Mouse (Mus musculus) urinary bladder, postnatal 36 days (tissue): ENCODE results near the gene Crispld2.
A peak's percentile ranks its signal among the peaks of the same experiment; 100 is the strongest.

ENCODE experiments used
- DNase-seq, 2 experiments: peaks; one replicate each; pipeline ENCODE4 v3.0.0; 2022; ENCODE audit warnings: low spot score in 2 of 2, mixed read lengths in 1 of 2

Crispld2 gene

DNA sequence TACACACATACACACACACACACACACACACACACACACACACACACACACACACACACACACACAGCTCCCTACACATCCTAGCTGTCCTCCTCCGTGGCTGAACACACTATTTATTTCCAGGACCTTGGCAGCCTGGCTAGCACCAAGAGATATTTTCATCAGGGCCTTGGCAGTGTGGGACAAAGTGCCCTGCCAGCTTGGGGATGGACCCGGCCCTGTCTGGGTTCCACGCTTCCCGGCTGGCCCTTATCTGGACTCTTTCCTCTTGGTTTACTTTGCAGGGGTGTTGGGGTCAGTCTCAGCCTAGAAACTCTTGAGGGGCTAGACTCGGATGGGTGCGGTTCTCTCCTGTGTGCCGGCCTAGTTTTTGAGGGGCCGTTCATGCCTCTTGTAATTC lies 8.2 kb downstream of the Crispld2 start:
- DNase-seq: no peak

DNA sequence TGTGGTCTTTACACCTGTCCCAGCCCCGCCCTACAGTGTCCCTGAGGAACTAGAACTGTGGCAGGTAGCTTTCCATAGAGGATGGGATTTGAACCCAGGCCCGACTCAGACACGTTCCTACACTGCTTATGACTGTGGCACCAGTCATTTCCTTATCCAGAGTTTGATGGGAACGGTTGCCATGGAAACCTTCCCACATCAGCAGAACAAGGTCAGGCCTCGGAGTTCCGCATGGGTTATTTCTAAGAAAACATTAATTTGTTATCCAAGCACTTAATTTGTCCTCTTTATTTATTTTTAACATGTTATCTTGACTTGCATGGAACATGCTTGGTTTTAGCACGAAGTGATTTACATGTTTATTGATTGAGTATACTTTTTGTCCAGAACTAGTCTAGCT lies 9.5 kb downstream of the Crispld2 start:
- no peak for DNase-seq

DNA sequence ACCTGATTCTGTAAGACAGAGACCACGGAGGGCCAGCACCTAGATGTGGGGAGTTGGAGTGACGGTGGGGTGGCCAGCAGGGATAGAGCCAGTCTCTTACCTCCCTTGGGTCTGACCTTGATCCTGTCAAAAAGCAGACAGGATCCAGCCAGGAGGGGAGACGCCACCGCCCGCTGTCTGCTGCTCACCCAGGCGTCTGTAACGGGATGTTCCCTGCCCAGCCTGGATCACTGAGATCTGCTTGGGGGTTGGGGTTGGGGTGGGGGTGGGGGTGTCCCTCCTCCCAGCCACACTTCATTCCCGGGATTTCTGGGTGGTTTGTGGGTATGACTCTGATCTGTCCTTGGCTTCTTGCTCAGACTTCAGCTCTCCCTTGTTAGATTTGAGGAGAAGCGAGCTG lies 10.1 kb downstream of the Crispld2 start:
- DNase-seq: no peak

DNA sequence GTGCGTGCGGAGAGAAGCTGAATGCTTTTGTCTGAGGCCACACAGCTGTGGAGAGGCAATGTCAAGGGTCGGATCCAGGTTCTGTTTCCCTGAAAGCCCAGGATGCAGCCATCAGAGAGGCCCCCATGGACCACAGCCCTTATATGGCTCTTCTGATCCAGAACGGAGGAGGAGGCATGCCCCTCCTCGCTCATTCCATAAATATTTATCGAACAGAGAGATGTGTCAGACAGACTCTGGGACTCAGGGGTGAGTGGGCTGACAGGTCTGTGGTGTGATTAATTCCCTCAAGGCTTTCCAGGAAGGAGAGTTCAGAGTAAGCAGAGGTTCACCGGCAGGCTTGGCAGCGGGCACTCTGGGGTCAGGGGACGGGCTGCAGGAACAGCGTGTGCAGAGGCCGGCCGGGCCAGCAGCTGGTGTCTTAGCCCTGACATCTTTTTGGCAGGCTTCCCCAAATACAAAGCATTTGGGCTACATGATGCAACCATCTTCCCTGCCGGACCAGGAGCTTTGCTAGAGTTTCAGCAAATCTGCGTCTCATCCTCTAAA lies 12.0 kb downstream of the Crispld2 start:
- peak in 1 of 2 experiments; percentile 76 for DNase-seq

DNA sequence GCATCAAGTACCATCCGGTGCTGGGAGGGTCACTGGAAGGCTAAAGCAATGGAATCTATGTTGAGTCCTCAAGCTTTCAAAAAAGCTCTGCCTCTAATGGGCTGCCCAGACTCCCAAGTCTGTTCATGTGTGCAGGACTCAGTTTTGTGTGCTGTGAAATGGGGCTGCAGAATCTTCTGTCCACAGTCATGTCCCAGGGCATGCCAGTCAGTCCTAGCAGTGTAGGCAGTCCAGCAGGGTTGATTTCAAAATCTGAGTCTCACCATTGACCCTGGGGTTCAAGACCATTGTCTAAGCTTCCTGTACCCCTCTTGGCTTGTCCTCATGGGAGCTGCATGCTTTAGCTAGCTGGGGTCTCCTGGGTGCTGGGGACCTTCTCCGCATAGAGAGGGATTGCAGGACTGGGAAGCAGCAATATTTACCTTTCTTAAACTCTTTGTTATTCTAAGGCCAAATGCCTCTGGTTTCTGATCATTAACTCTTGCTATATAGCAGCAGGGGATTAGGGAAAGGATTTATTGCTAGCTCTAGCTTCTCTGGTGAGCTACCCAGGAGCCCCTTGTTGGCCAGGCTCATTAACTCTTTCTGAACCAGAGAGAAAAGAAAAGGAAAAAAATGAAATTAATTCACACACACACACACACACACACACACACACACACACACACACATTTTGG lies 12.6 kb downstream of the Crispld2 start:
- DNase-seq: no peak

DNA sequence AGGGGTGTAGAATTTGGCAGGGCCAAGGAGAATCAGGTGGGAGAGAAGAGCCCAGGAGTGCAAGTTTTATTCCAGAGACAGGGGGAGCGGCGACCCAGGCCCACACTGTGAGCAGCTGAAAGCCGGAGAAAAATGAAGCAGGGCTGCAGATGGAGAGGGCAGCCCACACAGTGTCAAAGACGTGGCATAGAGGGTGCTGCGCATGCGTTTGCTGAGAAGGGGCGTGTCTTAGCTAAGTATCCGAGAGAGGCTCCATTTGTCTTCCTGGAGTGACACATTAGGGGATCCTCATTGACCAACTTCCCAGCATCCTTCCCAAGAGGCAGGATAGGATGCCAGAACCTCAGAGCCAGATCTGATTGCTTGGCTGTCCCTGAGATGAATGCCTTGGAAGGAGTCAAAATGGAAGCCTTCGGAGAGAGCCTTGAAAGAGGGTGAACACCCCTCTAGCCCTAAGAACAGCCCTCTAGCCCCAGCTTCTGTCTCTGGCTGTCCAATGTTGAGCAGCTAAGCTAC lies 14.5 kb downstream of the Crispld2 start:
- no peak for DNase-seq

DNA sequence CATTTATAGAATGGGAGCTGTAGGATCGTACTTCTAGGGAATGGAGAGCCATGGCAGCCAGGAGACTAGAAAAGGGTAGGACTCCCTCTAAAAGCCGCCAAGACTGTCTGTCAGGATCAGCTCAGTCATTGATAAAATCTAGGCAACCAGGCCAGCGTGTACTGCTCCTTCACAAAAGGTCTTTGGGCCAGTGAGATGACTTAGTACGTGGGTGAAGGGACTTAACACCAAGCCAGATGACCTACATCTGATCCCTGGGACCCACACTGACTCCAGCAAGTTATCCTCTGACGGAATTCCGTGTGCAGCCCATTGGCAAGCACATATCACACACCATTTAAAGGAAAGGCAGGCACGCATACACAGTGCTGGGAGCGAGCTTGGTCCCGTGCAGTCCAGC lies 14.9 kb downstream of the Crispld2 start:
- no peak for DNase-seq

DNA sequence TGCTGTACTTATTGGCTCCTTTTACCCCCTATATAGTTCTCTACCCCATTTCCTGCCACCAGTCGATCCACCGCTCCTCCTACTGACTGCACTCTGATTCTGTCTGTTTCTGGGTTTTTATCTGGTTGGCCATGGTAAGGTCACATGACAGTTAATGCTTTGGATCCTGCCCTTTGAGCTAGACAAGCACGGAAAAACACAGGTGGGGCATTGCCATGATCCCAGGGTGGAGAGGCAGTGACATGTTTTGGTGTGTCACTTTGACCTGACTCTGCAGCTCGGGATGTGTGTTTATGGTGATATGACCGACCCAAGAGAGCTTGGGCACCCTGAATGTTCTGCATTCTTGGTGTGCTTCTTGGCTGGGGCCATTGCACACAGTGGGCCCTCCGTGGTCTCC lies 17.0 kb downstream of the Crispld2 start:
- no peak for DNase-seq

DNA sequence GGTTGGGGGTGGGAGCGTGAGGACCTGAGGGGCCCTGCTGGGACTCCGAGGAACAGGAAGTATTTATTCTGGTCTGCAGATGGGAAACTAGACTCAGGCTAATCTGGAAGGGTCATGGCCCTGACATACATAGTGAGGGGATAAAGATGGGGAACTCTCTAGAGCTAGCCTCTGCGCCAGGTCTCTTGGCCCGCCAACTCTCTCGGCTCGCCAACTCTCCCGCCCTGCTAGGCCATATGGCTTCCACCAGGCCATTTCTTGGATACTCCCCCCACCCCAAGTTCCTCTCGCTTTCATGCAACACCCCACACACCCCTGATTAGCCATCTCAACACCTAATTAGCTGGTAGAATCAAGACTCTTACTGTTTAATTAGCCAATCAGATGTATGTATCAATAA lies 20.3 kb downstream of the Crispld2 start:
- DNase-seq: no peak

DNA sequence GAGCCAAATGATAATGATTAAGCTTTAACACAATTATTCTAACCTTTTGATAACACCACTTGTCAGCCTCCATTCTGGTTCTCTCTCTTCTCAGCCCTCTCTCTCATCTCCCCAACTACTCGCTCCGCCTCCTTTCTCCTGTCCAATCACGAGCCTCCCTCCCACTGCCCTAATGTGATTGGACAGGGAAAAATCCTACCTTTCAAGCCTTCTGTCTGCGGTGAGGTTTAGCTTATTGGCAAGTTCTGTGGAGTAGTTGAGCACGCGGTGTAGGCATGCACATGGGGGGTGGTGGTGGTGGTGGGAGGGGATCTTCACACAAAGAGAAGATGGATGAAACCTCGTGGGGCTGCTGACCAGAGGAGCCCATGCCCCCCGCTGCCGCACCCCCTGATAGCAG lies 20.7 kb downstream of the Crispld2 start:
- DNase-seq: no peak

DNA sequence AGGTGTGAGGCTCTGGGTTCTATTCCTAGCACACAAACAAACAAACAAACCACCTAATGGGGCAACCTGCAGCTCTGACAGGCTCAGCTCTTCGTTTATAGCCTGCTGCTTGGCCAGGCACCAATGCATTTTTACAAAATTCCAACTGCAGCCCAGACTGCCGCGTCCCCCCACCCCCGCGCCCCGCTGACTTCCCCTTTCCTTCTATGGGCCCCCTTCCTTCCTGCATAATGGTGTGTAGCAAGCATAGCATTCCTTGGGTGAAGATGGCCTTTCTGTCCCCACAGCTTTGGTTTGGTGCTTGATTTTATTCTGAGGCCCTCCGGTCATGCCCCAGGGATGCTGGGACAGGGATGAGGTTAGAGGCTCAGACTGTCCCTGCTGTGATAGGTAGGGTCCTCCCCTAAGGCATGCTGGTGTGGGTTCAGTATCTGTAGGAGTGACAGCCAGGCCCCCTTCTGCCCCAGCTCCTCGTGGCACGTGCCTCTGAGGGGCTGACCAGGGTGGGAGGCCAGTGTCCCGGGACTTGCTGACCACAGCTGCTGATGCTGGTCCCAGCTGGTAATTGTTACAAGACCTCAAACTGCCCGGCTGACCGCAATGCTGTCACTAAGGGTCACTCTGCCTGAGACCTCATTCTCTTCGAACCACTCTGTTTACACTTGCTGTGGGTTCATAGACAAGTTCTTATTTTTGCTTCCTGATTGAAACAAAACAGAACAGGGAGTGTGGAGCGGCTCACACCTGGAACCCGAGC lies 22.2 kb downstream of the Crispld2 start:
- no peak for DNase-seq

DNA sequence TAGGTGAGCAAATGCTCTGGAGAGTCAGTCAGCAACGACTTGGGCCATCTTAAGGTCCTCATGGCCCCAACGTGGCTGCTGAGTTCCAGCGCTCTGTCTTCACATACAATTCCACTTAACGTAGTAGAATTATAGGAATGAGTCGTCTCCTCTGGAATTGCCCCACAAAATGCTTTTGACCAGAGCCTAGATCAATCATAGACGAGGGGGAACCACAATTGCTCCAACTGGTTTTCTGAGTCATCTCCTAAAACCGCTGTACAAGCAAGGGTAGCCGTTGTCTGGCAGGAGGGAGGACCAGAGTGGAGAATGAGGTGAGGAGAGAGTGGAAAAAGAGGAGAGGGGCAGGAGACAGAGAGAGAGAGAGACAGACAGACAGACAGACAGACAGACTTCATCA lies 23.7 kb downstream of the Crispld2 start:
- no peak for DNase-seq

DNA sequence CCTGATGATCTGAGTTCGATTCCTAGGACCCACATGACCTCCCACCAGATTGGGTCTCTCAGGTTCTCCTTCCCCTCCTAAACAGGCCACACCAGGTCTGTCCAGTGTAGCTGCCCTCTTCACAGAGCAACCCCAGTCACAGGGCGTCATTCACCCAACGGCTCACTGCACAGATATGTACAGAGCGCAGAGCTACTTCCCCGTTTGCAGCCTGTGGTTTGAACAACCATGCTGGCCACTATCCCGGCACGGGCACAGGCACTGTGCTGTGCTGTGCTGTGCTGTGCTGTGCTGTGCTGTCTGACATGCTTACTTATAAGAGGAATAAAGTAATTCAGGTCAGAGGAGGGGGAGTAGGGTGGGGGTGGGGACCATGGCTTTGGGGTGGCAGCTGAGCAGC lies 24.2 kb downstream of the Crispld2 start:
- DNase-seq: no peak

DNA sequence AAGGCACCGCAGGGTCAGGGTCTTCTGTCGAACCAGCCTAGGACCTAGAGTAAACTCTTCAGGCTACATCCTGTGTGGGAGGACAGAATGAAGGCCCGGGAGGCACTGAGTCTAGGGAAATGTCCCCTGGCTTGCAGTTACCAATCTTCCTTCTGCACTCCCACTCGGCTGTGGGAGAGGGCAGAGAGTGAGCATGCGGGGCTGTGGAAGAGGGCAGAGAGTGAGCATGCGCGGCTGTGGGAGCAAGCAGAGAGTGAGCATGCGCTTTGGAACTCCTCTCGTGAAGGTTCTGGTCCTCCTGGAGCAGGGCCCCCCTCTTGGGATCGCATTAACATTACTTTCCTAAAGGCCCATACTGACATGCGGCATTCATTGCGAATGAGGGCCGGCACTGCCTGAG lies 25.1 kb downstream of the Crispld2 start:
- no peak for DNase-seq

DNA sequence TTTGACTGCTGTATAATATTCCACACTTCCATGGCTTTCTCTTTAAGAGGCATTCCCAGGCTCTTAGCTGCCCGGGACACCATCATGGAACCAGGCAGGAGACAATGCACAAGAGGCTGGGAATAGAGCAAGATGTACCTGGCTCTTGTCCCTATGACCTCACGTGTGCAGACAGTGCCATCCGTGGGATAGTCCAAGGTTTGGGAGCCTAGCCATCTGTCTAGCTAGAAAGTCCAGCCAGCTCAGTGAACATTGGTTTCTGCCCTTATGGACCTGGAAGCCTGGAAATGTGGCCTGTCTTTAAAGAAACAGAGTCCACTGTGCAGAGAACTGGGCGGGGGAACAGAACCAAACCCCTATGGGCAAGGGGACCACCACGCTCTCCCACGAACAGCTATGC lies 25.5 kb downstream of the Crispld2 start:
- DNase-seq: no peak

DNA sequence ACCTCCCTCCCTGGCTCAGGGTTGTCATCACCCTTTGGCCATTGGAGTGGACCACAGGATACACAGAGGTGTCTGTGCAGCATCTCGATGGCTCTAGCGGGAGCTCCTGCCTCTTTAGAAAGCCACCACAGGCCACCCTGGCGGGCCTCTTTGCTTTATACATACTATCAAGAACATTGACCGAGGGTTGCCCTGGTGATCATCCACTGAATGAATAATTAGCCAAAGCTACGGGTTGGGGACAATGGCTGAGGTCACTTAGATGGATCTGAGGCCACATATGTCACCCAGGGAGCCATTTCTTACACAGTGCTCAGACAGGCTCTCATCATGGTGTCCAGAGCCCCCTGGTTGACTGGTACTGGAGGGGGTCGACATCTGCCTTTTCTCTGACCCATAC lies 26.1 kb downstream of the Crispld2 start:
- DNase-seq: no peak

DNA sequence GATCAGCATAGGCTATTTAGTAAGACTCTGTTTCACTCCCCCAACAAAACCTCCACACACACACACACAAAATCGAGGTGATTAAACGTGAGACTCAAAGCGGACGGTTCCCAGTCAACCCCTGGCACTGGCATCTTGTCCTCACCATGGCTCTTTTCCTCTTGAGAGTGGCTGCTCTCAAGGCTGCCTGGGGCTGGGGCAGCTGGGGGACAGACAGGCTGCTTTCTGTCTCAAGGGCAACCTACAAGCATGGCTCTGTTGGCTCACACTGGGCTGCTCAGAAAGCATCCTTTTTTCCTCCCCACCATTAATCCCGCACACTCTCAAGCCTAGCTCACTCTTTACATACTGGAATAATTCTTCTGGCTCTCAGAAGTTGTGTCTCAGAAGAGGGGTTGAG lies 27.1 kb downstream of the Crispld2 start:
- DNase-seq: no peak

DNA sequence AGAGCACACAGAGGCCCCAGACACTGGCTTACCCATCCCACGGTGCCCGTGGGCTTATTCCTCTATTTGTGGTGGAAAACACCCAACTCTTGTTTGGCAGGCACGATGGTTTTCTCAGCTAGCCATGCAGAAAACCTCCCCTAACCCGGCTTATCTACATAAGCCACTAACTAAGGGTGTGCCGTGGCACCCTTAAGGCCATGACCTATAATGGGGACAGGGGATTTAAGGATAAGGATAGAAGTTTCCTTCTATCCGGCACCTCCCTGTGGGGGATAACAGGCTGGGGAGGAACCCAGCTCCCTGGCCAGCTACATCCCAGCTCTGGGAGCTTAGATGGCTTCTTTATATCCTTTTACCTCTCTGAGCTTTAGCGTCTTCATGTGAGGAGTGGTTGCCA lies 28.1 kb downstream of the Crispld2 start:
- DNase-seq: no peak

DNA sequence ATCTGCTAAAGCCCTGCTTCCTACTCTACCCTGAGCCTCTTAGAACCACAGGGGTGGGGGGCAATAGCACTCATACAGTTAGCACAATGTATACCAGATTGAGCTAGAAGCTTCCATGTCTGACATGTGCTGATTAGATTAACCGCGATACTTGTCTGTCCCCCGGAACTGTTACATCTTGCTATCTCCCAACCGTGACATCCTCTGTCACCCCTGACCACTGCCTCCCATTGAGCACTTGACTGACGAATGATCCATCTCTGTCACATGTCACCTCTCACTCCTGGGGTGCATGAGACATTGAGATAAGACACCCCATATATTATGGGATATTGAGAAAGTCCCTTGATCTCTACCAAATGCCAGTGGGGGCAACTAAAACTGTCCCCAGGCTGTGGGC lies 34.0 kb downstream of the Crispld2 start:
- no peak for DNase-seq

DNA sequence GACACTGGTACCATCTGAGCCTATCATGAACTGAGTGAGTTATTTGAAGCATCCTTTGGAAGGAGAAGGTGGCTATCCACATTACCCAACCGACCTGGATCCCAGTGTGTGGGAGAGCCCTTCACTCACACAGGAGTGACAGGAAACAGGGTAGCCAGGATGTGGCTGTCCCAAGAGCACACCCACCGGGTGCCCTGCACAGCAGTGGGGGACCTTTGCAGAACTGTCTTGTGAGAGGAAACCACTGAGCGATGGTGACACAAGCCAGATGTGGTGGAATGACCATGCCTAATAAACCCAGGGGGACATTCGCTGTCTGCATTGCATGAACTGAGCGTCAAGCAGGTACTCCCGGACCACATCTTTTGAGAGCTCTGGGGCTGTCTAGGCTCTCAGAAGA lies 34.8 kb downstream of the Crispld2 start:
- DNase-seq: no peak

DNA sequence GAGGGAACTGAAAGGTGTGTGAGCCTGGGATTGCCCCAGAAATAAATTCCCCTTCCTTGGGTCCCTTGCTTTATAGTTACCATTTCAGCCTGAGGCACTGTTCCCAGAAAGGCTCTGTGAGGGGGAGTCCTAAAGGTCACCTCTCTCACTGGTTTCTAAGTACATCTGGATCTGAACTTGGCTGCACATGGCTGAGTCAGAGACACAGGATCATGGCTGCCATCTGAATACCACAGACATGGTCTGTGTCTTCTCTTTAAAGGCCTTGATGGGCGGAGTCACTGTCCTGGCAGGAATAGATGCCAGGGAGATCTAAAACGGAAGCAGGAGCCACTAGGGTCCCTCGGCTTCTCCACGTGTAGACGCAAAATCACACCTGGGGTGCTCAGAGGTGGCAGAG lies 38.2 kb downstream of the Crispld2 start:
- DNase-seq: no peak

DNA sequence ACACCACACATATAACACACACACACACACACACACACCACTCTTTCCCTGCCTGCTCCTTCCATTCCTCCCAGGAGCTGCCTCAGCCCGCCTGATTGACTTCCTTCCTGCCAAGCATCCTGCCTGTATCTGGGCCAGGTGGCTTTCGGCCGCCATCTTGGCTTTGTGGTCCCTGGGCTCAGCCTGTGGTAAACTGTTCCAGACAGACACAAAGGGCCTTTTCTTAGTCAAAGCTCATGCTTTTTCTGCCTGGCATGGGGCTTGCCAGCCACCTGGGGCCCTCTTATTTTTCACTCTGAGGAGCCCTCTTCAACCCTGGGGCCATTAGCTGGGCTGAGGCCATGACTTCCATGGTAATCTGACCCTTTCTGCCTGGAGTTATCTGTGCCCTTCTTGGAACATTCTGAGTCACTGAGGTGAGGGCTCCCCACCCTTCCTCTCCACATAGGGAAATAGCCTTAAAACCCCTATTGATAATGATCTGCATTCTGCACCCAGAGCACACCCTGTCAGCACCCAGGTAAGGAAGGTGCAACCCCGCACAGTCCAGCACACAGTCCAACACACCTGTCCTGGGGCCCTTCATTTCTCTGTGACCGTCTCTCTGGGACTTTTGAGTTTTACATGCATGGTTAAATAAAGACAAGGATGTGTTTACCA lies 40.4 kb downstream of the Crispld2 start:
- DNase-seq: no peak

DNA sequence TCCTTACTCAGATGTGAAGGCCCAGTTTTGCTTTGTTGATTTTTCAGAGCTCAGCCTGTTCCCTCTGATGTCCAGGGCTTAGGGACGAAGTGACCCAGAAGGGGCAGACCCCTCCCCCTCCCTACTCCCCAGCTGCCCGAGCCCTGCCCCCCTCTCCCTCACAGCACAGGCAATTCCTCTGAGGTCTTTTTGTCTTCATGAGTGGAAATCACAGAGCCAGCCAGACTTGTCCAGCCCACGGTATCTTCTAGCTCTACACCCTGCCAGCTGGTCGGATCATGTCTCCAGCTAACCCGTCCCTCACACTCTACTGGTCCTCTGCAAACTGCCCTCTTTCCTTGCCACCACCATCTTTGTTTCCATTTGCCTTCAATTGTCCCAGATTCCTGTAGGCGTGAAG lies 42.2 kb downstream of the Crispld2 start:
- no peak for DNase-seq
